Mouse (Mus musculus) right cerebral cortex, postnatal 14 days (tissue): ENCODE data around the gene Alox12.
A peak's percentile ranks its signal among the peaks of the same experiment; 100 is the strongest.

Experiments used
- DNase-seq: peaks from one replicate; pipeline ENCODE4 v3.0.0; 2022

Gene Alox12

GRCm38 (mm10) chr11:70220731-70221602, 34.2 kb downstream of the Alox12 start, which contains the start of gene Slc16a13:
TSS of gene Slc16a13 (minus strand) at chr11:70221064.
- peak; percentile 94 for DNase-seq

- no peak for DNase-seq
Measured at GRCm38 (mm10) chr11:70220323-70220722, 34.8 kb downstream of the Alox12 start.

GRCm38 (mm10) chr11:70219873-70220272, 35.3 kb downstream of the Alox12 start:
- no peak for DNase-seq

- DNase-seq = no peak
Measured at GRCm38 (mm10) chr11:70218741-70219470, 36.2 kb downstream of the Alox12 start.

GRCm38 (mm10) chr11:70218039-70218438, 37.1 kb downstream of the Alox12 start:
- no peak for DNase-seq

GRCm38 (mm10) chr11:70216103-70216502, 39.0 kb downstream of the Alox12 start:
- DNase-seq = no peak

GRCm38 (mm10) chr11:70215301-70215700, 39.9 kb downstream of the Alox12 start:
- DNase-seq = no peak

GRCm38 (mm10) chr11:70214856-70215209, 40.3 kb downstream of the Alox12 start:
- no peak for DNase-seq

GRCm38 (mm10) chr11:70214191-70214855, 40.8 kb downstream of the Alox12 start:
- DNase-seq = no peak

- DNase-seq = peak; percentile 64
Measured at GRCm38 (mm10) chr11:70213736-70214135, 41.4 kb downstream of the Alox12 start.

GRCm38 (mm10) chr11:70212896-70213295, 42.3 kb downstream of the Alox12 start:
- no peak for DNase-seq

- no peak for DNase-seq
Measured at GRCm38 (mm10) chr11:70212423-70212822, 42.7 kb downstream of the Alox12 start, which contains the start of gene Slc16a11. TSS of gene Slc16a11 (plus strand) at chr11:70212752.

GRCm38 (mm10) chr11:70211972-70212371, 43.2 kb downstream of the Alox12 start:
- DNase-seq = no peak

GRCm38 (mm10) chr11:70210681-70211080, 44.5 kb downstream of the Alox12 start:
- no peak for DNase-seq

- no peak for DNase-seq
Measured at GRCm38 (mm10) chr11:70208778-70209388, 46.3 kb downstream of the Alox12 start.

- no peak for DNase-seq
Measured at GRCm38 (mm10) chr11:70207283-70207682, 47.9 kb downstream of the Alox12 start.

- no peak for DNase-seq
Measured at GRCm38 (mm10) chr11:70206801-70207200, 48.4 kb downstream of the Alox12 start.

GRCm38 (mm10) chr11:70201691-70202090, 53.5 kb downstream of the Alox12 start:
- DNase-seq = peak; percentile 88

- no peak for DNase-seq
Measured at GRCm38 (mm10) chr11:70200036-70200608, 55.0 kb downstream of the Alox12 start.

GRCm38 (mm10) chr11:70199107-70199506, 56.0 kb downstream of the Alox12 start:
- no peak for DNase-seq

- no peak for DNase-seq
Measured at GRCm38 (mm10) chr11:70198332-70198731, 56.8 kb downstream of the Alox12 start.
